In the genomic region with DNA sequence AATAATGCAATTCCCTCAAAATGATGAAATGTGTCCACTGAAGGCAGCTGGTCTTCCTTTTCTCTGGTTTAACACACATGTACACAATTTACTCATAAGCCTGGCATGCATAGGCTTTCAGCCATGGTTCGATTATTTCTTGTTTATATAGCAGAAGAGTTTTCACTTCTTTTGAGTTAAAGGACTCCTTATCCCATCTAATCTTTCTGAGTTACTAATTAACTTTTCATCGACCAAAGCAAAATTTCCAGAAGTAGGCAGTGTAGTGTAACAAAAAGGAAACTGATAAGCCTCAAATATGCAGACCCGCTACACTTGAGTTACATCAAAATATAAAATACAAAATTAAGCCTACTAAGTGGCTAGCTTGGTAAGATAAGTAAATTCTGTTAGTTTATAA, we compare ENCODE assay signal across 18 mouse cellular contexts.
A peak's percentile ranks its signal among the peaks of the same experiment; 100 is the strongest.
DNase-seq lines count a peak whose midpoint lies in the region; ATAC-seq and TF ChIP-seq lines count a peak whose summit lies in the region.
"Had no signal": no experiment of that assay in that cellular context is flagged by ENCODE, and none has a peak within 500 bp of the region (broad histone marks: within the 10 kb centered on the region; RNA-seq: fewer than 3 reads in every experiment).

No protein-coding gene starts in this region.

- DNase-seq in liver, adult 2 months (ENCODE audit: extremely low read depth, low read depth, low spot score), result peak; percentile 68
- DNase-seq in MN1 (ENCODE audit: low spot score), result peak; percentile 27
- DNase-seq in heart, postnatal 36 days, result no peak
- DNase-seq: adrenal gland, adult 8-10 months; adrenal gland, postnatal 36 days; cerebellum, adult 2 months; cerebellum, postnatal 10 days; gastrocnemius, postnatal 10 days; heart, adult 18-20 months; heart, postnatal 10 days had no signal

- no peak overlapping the region for H3K4me3 ChIP-seq in intestine, embryonic 15.5 days (replicated peaks)
- no peak overlapping the region for H3K4me3 ChIP-seq in intestine, postnatal 0 days (ENCODE audit: low read depth, low read length)
- no peak overlapping the region for H3K4me3 ChIP-seq in liver, adult 2 months (ENCODE audit: insufficient read depth, low read depth, low read length)
- H3K4me3 ChIP-seq in liver, embryonic 12.5 days, result no peak overlapping the region
- no peak overlapping the region for H3K4me3 ChIP-seq in stomach, embryonic 15.5 days (replicated peaks)
- H3K4me3 ChIP-seq: embryonic facial prominence, embryonic 12.5 days; forebrain, embryonic 15.5 days; heart, embryonic 10.5 days; hindbrain, embryonic 13.5 days had no signal

- H3K4me1 ChIP-seq in intestine, embryonic 15.5 days (replicated peaks), result no peaks in the 10 kb centered on the region
- H3K4me1 ChIP-seq in intestine, postnatal 0 days (replicated peaks; ENCODE audit: control insufficient read depth, insufficient read depth, low read length), result no peaks in the 10 kb centered on the region
- peaks cover 3% of the 10 kb centered on the region; the same call in 1 of the 2 replicates for H3K4me1 ChIP-seq in liver, adult 2 months (ENCODE audit: control insufficient read depth, insufficient read depth, low read length)
- H3K4me1 ChIP-seq in liver, embryonic 12.5 days, result no peaks in the 10 kb centered on the region
- H3K4me1 ChIP-seq in stomach, embryonic 15.5 days, result no peaks in the 10 kb centered on the region
- H3K4me1 ChIP-seq: embryonic facial prominence, embryonic 12.5 days; forebrain, embryonic 15.5 days; heart, embryonic 10.5 days; hindbrain, embryonic 13.5 days had no signal

- 52% methylated on average over 3 of the region's 3 CpGs for WGBS in intestine, embryonic 15.5 days
- 35% methylated on average over 3 of the region's 3 CpGs for WGBS in intestine, postnatal 0 days
- WGBS in liver, adult 2 months, result 26% methylated on average over 3 of the region's 3 CpGs
- 45% methylated on average over 3 of the region's 3 CpGs for WGBS in liver, embryonic 12.5 days (ENCODE audit: insufficient replicate concordance)
- 45% methylated on average over 3 of the region's 3 CpGs for WGBS in stomach, embryonic 15.5 days

- H3K9me3 ChIP-seq in intestine, embryonic 15.5 days, result no peaks in the 10 kb centered on the region
- H3K9me3 ChIP-seq in intestine, postnatal 0 days (ENCODE audit: control insufficient read depth), result no peaks in the 10 kb centered on the region
- no peaks in the 10 kb centered on the region for H3K9me3 ChIP-seq in liver, embryonic 12.5 days (replicated peaks)
- H3K9me3 ChIP-seq in stomach, embryonic 15.5 days, result no peaks in the 10 kb centered on the region
- H3K9me3 ChIP-seq: embryonic facial prominence, embryonic 12.5 days; forebrain, embryonic 15.5 days; heart, embryonic 10.5 days; hindbrain, embryonic 13.5 days had no signal

- intact Hi-C loops in heart, postnatal 36 days (cut with DNase I), result no loop called here

- no peaks in the 10 kb centered on the region for H3K79me2 ChIP-seq in liver, adult 2 months (ENCODE audit: control insufficient read depth, insufficient read depth, low read length)

- TF ChIP-seq CTCF in intestine, postnatal 0 days (IDR thresholded peaks at IDR 0.05; ENCODE audit: low read depth), result no peak
- TF ChIP-seq CTCF in liver, adult 2 months (IDR thresholded peaks at IDR 0.05; ENCODE audit: low read depth, low read length), result no peak

- no peak overlapping the region for H3K9ac ChIP-seq in intestine, embryonic 15.5 days
- H3K9ac ChIP-seq in intestine, postnatal 0 days (ENCODE audit: low read depth, low read length), result no peak overlapping the region
- no peak overlapping the region for H3K9ac ChIP-seq in liver, adult 2 months (ENCODE audit: low read depth, low read length)
- H3K9ac ChIP-seq in liver, embryonic 12.5 days, result no peak overlapping the region
- H3K9ac ChIP-seq in stomach, embryonic 15.5 days, result no peak overlapping the region
- H3K9ac ChIP-seq: embryonic facial prominence, embryonic 12.5 days; forebrain, embryonic 15.5 days; hindbrain, embryonic 13.5 days had no signal

- H3K4me2 ChIP-seq in intestine, embryonic 15.5 days (replicated peaks), result no peak overlapping the region
- H3K4me2 ChIP-seq in intestine, postnatal 0 days (replicated peaks; ENCODE audit: low read depth), result no peak overlapping the region
- no peak overlapping the region for H3K4me2 ChIP-seq in liver, embryonic 12.5 days
- H3K4me2 ChIP-seq in stomach, embryonic 15.5 days, result no peak overlapping the region
- H3K4me2 ChIP-seq: embryonic facial prominence, embryonic 12.5 days; forebrain, embryonic 15.5 days; hindbrain, embryonic 13.5 days had no signal

- no peak overlapping the region for H3K27ac ChIP-seq in intestine, embryonic 15.5 days
- H3K27ac ChIP-seq in intestine, postnatal 0 days (ENCODE audit: low read depth, low read length), result no peak overlapping the region
- no peak overlapping the region for H3K27ac ChIP-seq in liver, adult 2 months (replicated peaks; ENCODE audit: insufficient read depth, low read depth, low read length)
- H3K27ac ChIP-seq in liver, embryonic 12.5 days, result no peak overlapping the region
- no peak overlapping the region for H3K27ac ChIP-seq in stomach, embryonic 15.5 days
- H3K27ac ChIP-seq: embryonic facial prominence, embryonic 12.5 days; forebrain, embryonic 15.5 days; heart, embryonic 10.5 days; hindbrain, embryonic 13.5 days had no signal

- no peak for TF ChIP-seq POLR2A in liver, adult 2 months (IDR thresholded peaks at IDR 0.05; ENCODE audit: extremely low read depth, insufficient read depth, low read length)

- no peaks in the 10 kb centered on the region for H3K36me3 ChIP-seq in intestine, embryonic 15.5 days
- no peaks in the 10 kb centered on the region for H3K36me3 ChIP-seq in intestine, postnatal 0 days (ENCODE audit: control insufficient read depth, insufficient read depth)
- no peaks in the 10 kb centered on the region for H3K36me3 ChIP-seq in liver, adult 2 months (ENCODE audit: control insufficient read depth, insufficient read depth, low read length)
- H3K36me3 ChIP-seq in liver, embryonic 12.5 days, result no peaks in the 10 kb centered on the region
- no peaks in the 10 kb centered on the region for H3K36me3 ChIP-seq in stomach, embryonic 15.5 days
- H3K36me3 ChIP-seq: embryonic facial prominence, embryonic 12.5 days; forebrain, embryonic 15.5 days; heart, embryonic 10.5 days; hindbrain, embryonic 13.5 days had no signal

- ATAC-seq in intestine, embryonic 15.5 days, result peak; percentile 51; the same call in 1 of the 2 replicates
- ATAC-seq in intestine, postnatal 0 days, result no peak
- no peak for ATAC-seq in liver, embryonic 12.5 days
- ATAC-seq in stomach, embryonic 15.5 days (ENCODE audit: insufficient read depth, low FRiP score, low read depth), result peak; percentile 66; the same call in 1 of the 2 replicates
- ATAC-seq: forebrain, embryonic 15.5 days had no signal

- H3K27me3 ChIP-seq in intestine, embryonic 15.5 days (replicated peaks), result no peaks in the 10 kb centered on the region
- H3K27me3 ChIP-seq in intestine, postnatal 0 days (replicated peaks; ENCODE audit: control insufficient read depth, insufficient read depth, low read length), result no peaks in the 10 kb centered on the region
- H3K27me3 ChIP-seq in liver, adult 2 months (ENCODE audit: control insufficient read depth, insufficient read depth, low read length), result no peaks in the 10 kb centered on the region
- no peaks in the 10 kb centered on the region for H3K27me3 ChIP-seq in liver, embryonic 12.5 days (replicated peaks)
- H3K27me3 ChIP-seq in stomach, embryonic 15.5 days (replicated peaks), result no peaks in the 10 kb centered on the region
- H3K27me3 ChIP-seq: embryonic facial prominence, embryonic 12.5 days; forebrain, embryonic 15.5 days; hindbrain, embryonic 13.5 days had no signal

Comparison
In these comparisons a context has a peak if more than half of its experiments do, and no peak if none do; other contexts are left out.
1. ATAC-seq: peak in intestine, embryonic 15.5 days (single experiment) and stomach, embryonic 15.5 days (single experiment); none in intestine, postnatal 0 days (single experiment) and liver, embryonic 12.5 days (single experiment).
2. DNase-seq: peak in liver, adult 2 months (single experiment) and MN1 (single experiment); none in heart, postnatal 36 days (0 of 2).